Mouse (Mus musculus) G1E (cell line): ENCODE data around the gene Cngb1.

ENCODE experiments used
- CTCF ChIP-seq: IDR thresholded peaks from 2 replicates; pipeline ENCODE4 v1.5.1; 2012; ENCODE audit warnings: low read depth, low read length, inconsistent platforms, mixed read lengths
- GATA1 ChIP-seq: IDR thresholded peaks from 2 replicates; pipeline ENCODE4 v1.6.1; 2012; ENCODE audit warnings: borderline replicate concordance, low read length, inconsistent platforms, mixed read lengths
- POLR2AphosphoS5 ChIP-seq: IDR thresholded peaks from 2 replicates; pipeline ENCODE4 v1.6.1; 2012; ENCODE audit warnings: low read depth, low read length, inconsistent platforms; ENCODE audit not compliant: insufficient replicate concordance
- TAL1 ChIP-seq: conservative IDR thresholded peaks from 2 replicates; pipeline ENCODE4 v1.6.1; 2012; ENCODE audit warnings: low read depth, low read length, inconsistent platforms, mixed read lengths

DNA sequence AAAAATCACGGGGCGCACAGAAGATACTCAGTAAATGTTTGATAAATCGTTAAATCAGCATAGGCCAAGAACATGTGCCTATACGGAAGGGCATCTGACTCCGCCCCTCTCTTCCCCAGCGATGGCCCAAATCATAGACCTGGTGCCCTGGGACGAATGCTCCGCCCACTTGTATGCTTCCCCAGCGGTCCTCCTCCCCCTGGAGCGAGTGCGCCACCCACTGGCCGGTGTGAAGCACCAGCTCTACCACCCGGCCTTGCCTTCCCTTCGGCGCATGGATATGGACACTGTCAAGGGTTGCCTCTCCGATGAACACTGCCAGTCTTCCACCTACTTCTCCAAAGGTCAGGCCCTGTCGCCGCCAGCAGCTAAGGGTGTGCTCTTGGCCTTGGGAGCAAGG is 6.5 kb upstream of the Cngb1 start:
- TF ChIP-seq CTCF (no peak), GATA1 (no peak), TAL1 (no peak), POLR2AphosphoS5 (no peak)
